Mouse (Mus musculus): ENCODE measurements around the gene Gm12248.
"Not testable (repeated sequence)": the region's sequence is repeated elsewhere in the genome, so short reads cannot be mapped to it uniquely, and the experiment has no call there.

The Gm12248 gene

DNA sequence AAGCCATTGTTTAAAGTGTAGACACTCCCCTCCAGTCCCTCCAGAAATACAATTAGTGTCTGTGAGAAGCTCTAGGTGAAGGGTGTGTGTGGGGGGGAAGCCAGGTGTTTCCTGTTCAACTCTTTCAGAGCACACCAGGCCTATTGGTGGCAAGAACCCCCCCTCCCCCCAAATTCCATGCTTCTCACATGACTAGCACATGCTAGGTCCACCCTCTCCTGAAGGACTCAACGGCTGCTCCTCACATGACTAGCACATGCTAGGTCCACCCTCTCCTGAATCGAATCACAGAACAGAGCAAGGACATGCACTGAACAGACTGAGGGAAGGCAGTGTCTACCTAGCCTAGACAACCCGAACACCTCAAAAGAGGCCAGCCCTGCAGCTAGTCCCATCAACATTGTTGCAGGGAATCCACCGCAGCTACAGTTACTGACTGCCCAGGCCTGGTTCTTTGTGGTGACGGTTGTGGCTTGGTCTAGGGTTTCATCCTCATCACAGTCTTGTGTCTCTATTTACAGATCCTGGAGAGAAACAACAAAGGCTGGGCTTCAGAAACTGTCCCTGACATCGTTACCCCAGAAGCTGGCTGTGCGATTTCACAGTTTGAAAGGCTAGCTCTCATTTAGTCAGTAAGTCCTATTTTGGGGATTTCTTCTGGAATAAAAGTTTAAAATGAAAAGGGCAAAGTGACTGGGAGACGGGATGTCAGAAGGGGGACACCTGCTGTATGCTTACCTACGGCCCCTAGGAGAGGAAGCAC, 9.8 kb upstream of the Gm12248 start:
- no peak for DNase-seq (ENCODE audit: low spot score)

- no peak for DNase-seq (ENCODE audit: low spot score)
These were observed 9.2 kb upstream of the Gm12248 start for GRCm38 (mm10) chr11:58102146-58102545.

DNA sequence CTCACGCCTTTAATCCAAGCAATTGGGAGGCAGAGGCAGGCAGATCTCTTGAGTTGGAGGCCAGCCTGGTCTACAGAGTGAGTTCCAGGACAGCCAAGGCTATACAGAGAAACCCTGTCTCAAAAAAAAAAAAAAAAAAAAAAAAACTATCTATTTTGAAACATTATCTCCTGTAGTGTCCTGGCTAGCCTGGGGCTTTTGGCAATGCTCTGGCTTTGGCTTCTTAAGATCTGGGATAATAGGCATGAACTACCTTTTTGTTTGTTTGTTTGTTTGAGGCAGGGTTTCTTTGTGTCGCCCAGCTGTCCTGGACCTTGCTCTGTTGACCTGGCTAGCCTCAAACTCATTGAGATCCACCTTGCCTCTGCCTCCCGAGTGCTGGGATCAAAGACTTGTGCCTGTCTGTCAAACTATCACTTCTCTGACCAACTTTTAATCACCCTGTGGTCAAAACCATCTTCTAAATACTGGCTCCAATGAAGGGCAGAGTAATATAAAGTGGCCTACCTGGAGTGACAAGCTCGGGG, 8.3 kb upstream of the Gm12248 start:
- no peak for DNase-seq (ENCODE audit: low spot score)

GRCm38 (mm10) chr11:58100006-58100405, 7.1 kb upstream of the Gm12248 start:
- DNase-seq (ENCODE audit: low spot score) = no peak

- DNase-seq (ENCODE audit: low spot score) = not testable (repeated sequence)
These were observed 5.4 kb upstream of the Gm12248 start for GRCm38 (mm10) chr11:58098366-58098720.

DNA sequence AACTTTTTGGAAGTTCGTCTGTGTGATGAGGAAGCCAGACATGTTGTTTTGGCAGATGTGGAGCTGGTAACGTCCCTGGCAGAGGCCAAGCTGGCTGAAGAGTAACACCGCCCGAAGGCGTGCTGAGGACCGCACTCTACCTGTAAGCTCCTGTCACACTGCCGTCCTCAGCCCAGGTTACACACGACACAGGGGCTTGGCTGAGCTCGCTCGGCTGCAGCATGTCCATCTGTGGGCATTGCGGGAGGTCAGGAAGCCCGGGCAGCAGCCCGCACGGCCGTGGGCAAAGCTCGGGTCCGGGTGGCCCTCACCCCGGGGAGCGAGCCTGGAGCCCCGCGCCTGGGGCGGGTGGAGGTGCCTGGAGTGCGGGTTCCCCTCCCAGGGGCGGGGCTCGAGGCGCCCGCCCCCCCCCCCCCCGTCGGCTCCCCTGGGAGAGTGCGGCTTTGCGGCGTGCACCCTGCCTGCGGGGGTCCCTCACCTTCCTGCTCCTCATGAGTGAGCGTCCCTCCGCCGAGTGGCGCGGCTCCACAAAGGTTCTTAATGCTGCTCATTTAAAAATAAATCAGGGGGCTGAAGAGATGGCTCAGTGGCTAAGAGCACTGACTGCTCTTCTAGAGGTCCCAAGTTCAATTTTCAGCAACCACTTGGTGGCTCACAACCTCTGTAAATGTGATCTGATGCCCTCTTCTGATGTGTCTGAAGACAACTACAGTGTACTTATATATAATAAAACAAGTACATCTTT, 4.9 kb upstream of the Gm12248 start:
- DNase-seq (ENCODE audit: low spot score) = no peak

GRCm38 (mm10) chr11:58096821-58097620, 4.1 kb upstream of the Gm12248 start:
- DNase-seq (ENCODE audit: low spot score) = peak; percentile 33

GRCm38 (mm10) chr11:58096160-58096559, 3.2 kb upstream of the Gm12248 start:
- DNase-seq (ENCODE audit: low spot score) = no peak

DNA sequence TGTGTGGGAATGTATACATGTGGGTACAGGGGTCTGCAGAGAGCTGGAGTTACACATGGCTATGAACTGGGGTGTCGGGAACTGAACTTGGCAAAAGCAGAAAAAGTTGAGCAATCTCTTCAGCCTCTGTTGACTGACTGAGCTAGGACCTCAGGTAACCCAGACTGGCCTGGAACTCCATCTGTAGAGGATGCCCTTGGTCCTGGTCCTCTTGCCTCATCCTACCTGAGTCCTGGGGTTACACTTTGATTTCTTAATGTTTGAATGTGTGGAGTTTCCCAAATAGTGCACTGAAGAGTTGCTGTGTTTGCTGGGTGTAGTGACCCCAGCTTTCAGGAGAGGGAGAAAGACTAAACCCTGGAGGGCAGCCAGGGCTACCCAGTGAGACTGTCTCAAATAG, 2.6 kb upstream of the Gm12248 start:
- no peak for DNase-seq (ENCODE audit: low spot score)

GRCm38 (mm10) chr11:58094766-58095165, 1.8 kb upstream of the Gm12248 start:
- DNase-seq (ENCODE audit: low spot score) = no peak

- DNase-seq (ENCODE audit: low spot score) = no peak
These were observed 393 bp downstream of the Gm12248 start for GRCm38 (mm10) chr11:58092541-58092940.

- DNase-seq (ENCODE audit: low spot score) = no peak
These were observed 11.2 kb downstream of the Gm12248 start for GRCm38 (mm10) chr11:58081716-58082115.

DNA sequence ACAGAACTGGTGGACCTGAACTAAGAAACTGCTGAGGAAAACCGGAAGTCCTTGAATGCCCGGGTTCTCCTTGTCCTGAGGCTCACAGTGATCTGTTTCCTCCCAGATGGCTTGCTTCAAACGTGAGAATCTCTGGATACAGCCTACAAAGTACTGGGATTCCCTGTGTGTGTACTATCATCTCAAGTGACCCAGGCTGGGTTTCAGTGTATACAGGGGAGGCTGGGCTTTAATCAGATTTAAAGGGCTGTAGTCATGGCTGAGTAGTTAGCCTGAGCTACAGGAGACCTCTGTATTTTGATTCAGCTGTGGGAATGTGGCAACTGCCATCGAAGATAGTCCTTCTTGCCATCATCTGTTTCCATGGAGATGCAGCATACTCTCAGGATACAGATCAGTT, 15.7 kb downstream of the Gm12248 start:
- DNase-seq (ENCODE audit: low spot score) = no peak

DNA sequence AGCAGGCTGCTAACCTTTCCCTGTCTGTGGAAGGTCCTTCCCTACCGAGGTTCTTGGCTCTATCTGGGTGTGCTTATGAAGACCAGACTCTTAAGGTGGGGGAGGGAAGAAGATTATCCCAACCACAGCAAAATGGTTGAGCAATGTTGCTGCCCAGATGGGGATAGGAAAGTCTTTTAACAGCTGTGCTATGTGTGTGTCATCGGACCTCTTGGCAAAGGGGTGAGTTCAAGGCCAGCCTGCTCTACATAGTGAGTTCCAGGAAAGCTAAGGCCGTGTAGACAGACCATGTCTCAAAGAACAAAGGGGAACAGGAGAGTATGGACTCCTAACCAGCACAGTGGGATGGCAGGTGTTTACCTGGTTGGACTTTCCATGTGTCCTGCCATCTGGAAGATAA, 20.0 kb downstream of the Gm12248 start:
- no peak for DNase-seq (ENCODE audit: low spot score)

DNA sequence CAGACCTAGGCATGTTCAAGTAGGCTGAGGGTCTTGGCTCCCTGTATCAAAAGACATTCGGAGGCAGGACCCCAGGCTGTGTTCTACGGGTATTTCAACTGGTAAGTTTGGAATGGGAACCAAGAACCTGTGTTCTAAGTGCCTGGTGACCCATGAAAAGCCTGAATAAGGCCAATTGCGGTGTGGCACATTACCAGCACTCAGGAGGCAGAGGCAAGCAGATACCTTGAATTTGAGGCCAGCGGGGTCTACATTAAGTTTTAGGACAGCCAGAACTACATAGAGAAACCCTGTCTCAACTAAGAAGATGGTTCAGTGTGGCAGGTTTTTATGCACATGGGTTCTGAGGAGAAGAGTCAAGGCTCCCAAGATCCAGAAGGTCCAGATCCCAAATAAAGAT, 27.9 kb downstream of the Gm12248 start:
- no peak for DNase-seq (ENCODE audit: low spot score)

DNA sequence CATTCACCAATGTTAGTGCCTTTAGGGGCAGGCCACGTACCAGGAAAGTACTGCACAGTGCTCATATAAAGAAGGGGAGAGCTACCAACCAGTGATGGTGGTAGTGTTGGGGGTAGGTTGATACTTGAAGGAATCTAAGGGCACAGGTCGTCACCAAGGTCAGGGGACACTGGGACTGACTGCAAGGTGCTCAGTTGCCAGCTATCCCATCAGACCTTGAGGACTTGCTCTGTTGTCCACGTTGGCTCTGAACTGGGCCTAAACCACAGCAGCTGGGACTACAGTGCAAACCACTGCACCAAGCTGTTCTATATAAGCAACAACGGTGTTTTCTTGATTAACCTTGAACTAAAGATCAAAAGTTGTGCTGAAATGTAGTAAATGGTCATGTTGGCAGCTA, 30.3 kb downstream of the Gm12248 start:
- DNase-seq (ENCODE audit: low spot score) = no peak

DNA sequence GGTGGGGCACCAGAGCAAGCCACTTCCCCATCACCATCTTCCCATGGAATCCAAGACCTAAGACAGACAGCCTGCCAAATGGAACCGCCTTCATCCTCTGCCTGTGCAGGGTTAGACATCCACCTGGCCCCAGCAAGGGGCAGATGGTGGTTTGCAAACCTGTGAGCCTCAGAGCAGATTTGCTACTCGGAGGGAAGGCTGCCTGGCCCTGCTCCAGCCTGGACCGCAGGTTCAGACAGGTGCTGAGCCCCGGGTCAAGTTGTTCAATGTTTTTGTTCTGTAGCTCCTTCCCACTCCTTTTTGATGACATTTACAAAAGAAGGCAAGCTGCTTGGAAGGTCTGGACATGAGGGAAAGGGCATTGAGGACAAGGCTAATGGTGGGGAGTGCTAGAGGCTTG, 31.7 kb downstream of the Gm12248 start:
- DNase-seq (ENCODE audit: low spot score) = not testable (repeated sequence)

GRCm38 (mm10) chr11:58059752-58060151, 33.2 kb downstream of the Gm12248 start:
- DNase-seq (ENCODE audit: low spot score) = not testable (repeated sequence)

DNA sequence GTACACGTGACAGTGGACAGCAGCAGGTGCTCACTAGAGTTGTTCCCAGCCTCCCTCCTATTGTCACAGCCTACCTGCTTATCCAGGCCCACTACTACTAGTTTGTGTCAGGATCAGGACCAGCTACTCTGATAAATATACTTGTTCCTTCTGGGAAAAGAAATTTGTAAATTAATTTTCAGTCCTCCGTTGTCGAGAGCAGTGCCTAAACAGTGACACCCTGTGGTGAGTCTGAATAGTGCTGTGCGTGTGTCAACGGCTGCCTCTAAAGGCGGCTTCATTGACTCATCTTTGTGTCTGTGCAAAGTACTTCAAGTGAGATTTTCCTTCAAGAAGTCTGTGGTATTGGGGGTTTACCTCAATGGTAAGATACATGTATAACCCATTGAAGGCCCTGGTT, 35.5 kb downstream of the Gm12248 start:
- DNase-seq (ENCODE audit: low spot score) = peak; percentile 63

- DNase-seq (ENCODE audit: low spot score) = peak; percentile 30
These were observed 46.5 kb downstream of the Gm12248 start for GRCm38 (mm10) chr11:58046438-58046837.

- DNase-seq (ENCODE audit: low spot score) = no peak
These were observed 50.0 kb downstream of the Gm12248 start for GRCm38 (mm10) chr11:58042861-58043431.

DNA sequence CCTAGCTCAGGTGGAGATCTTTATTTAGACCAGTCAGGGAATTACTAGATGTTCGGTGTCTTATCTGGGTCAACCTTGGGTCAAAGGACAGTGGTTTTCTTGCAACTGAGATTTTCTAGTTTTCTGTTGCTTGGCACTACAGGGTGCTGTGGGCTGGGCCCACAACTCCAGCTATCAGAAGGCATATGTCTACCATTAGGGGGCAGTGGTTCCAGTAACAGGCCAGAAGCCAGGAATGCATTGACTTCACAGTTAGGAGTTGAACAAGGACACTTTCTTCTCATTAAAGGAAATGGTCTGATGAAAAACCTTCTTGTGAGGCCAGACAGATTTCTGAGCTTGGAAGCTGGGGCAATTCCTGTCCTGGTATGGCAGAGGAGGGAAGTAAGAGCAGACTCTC, 53.9 kb downstream of the Gm12248 start:
- peak; percentile 42 for DNase-seq (ENCODE audit: low spot score)
